Mouse (Mus musculus): ENCODE measurements at regions not wholly inside any gene's neighbourhood (a gene's known extent, or its start where the extent isn't known, plus 50 kb on each side); places are given as distances from the start of the nearest gene placed in this dataset.

DNA sequence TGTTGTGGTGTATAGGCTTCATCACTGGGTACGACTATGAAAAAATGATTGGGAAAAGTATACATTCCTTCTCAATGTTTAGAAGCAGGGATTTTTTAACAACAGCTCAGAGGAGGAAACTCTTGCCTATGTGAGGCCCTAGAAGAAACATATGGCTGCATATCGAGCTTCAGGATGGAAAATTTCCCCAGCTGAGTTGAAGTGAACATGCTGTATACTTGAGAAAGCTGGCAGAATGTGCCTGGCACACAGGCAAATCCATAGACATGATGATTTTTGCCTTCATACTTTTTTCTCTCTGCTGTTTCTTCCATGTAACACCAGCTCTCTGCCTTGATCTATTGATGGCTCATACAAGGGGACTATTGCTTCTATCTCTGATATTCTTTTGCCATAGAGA is 242.7 kb downstream of the Tle4 start:
- TF ChIP-seq CTCF (IDR thresholded peaks at IDR 0.05; ENCODE audit: low read depth, low read length) (no peak), TAL1 (conservative IDR thresholded peaks at IDR 0.05; ENCODE audit: low read depth, low read length) (no peak), GATA1 (IDR thresholded peaks at IDR 0.05; ENCODE audit: borderline replicate concordance, low read length) (no peak)

Measured in G1E (cell line).